Mouse (Mus musculus) hindbrain, embryonic 13.5 days (tissue): ENCODE measurements around the gene Tmem115. TPM values are rescaled to one million over a fixed set of nuclear protein-coding genes. Genes with fewer than 3 reads are reported as not detected.
"Not testable (repeated sequence)": the region's sequence is repeated elsewhere in the genome, so short reads cannot be mapped to it uniquely, and the experiment has no call there.

ENCODE experiments used
- ATAC-seq: fragments of 200-750 bp; cut with Nextera tagmentation; 2 replicates; pipeline ENCODE4 v1.8.0; 2017; ENCODE audit warnings: moderate TSS enrichment; ENCODE audit not compliant: low FRiP score
- H3K27ac ChIP-seq: fragments of 300-500 bp; sonication (generic); 2 replicates; pipeline ENCODE4 v1.5.1; 2015; ENCODE audit warnings: inconsistent platforms, mild to moderate bottlenecking, moderate library complexity
- H3K27me3 ChIP-seq: fragments of 300-500 bp; sonication (generic); 2 replicates; pipeline ENCODE4 v1.6.1; 2015; ENCODE audit warnings: mild to moderate bottlenecking, inconsistent platforms
- H3K36me3 ChIP-seq: fragments of 300-500 bp; sonication (generic); 2 replicates; pipeline ENCODE4 v1.6.1; 2015; ENCODE audit warnings: mild to moderate bottlenecking, inconsistent platforms
- H3K4me1 ChIP-seq: fragments of 300-500 bp; sonication (generic); replicated peaks from 2 replicates; pipeline ENCODE4 v1.6.1; 2015; ENCODE audit warnings: inconsistent platforms
- H3K4me2 ChIP-seq: fragments of 300-500 bp; sonication (generic); 2 replicates; pipeline ENCODE4 v1.6.1; 2015; ENCODE audit warnings: inconsistent platforms, mild to moderate bottlenecking, moderate library complexity
- H3K4me3 ChIP-seq: fragments of 300-500 bp; sonication (generic); 2 replicates; pipeline ENCODE4 v1.5.1; 2015; ENCODE audit warnings: mild to moderate bottlenecking, inconsistent platforms
- H3K9ac ChIP-seq: fragments of 300-500 bp; sonication (generic); 2 replicates; pipeline ENCODE4 v1.6.1; 2015; ENCODE audit warnings: mild to moderate bottlenecking, inconsistent platforms
- H3K9me3 ChIP-seq: fragments of 300-500 bp; sonication (generic); 2 replicates; pipeline ENCODE4 v1.6.1; 2016; ENCODE audit warnings: inconsistent platforms
- WGBS: fragments of 180-500 bp; shearing (Covaris S2); methylation state at CpG from one replicate; pipeline ENCODE4 v1.1.7; 2015; 5-methylcytosine and 5-hydroxymethylcytosine counted together
- polyA plus RNA-seq: library from polyadenylated mRNA; unstranded; fragments of >200 nt; fragmentation: Nextera tagmentation; extraction: Ambion mirVana; gene quantifications from 2 replicates; pipeline ENCODE4 v1.2.1, GENCODE M21; 2015

Gene Tmem115
- polyA plus RNA-seq, 1 experiment from 2014 or later = 44.7 TPM

DNA sequence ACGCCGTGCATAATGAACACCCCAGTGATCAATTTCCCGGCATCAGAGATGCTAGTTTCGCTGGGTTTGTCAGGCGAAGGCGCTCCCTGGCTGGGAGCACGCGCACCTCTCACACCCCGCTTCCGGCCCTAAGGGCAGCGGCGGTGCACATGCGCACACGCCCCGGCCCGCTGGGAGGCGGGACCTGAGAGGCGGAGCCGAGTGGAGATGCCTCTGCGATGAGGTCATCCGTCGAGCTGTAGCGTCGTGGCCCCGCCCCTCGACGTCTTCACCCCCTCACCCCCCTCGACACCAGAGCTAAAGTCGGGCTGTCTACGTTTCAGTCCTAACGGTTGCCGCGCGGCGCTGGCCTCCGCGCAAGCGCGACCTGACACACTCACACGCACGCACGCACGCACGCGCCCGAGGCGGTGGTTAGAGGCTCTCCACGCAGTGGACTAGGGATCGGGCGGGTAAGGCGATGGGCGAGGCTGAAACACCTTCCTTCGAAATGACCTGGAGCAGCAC is 20.6 kb downstream of the Tmem115 start:
- Histone ChIP-seq H3K4me3 (peak overlapping the region; percentile 72), H3K36me3 (peaks cover 24% of the 10 kb centered on the region), H3K9ac (peak overlapping the region; percentile 93), H3K4me2 (peak overlapping the region; percentile 90), H3K9me3 (no peaks in the 10 kb centered on the region), H3K4me1 (peaks cover 50% of the 10 kb centered on the region), H3K27me3 (peaks cover 38% of the 10 kb centered on the region), H3K27ac (peak overlapping the region; percentile 93)
- WGBS = 1% methylated on average over 52 of the region's 53 CpGs
- peak; percentile 93 for ATAC-seq

DNA sequence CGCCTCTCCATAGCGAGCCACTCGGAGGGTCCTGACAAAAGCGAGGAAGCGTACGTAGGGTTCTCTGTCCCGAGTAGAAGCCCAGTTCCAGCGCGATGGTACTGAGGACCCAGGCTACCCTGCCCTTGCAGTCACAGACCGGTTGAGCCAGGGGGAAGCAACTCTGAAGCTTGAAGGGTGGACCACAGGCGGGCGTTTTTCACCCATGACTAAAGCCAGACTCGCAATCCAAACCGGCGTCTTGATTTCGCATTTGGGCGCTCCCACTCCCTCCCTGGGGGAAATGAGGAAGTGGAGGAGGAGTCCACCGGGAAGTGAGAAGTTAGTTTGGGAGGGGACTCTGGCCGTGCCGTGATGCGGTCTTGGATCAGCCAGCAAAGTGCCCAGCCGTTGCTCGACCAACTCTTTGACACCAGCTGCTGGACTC is 21.3 kb downstream of the Tmem115 start:
- WGBS = 0% methylated on average over 23 of the region's 23 CpGs
- H3K9ac ChIP-seq = peak overlapping the region; percentile 93
- H3K4me1 ChIP-seq = peaks cover 50% of the 10 kb centered on the region
- peak; percentile 37 for ATAC-seq
- no peaks in the 10 kb centered on the region for H3K9me3 ChIP-seq
- peaks cover 31% of the 10 kb centered on the region for H3K27me3 ChIP-seq
- peaks cover 31% of the 10 kb centered on the region for H3K36me3 ChIP-seq
- H3K4me3 ChIP-seq = peak overlapping the region; percentile 72
- H3K27ac ChIP-seq = peak overlapping the region; percentile 93
- peak overlapping the region; percentile 90 for H3K4me2 ChIP-seq

DNA sequence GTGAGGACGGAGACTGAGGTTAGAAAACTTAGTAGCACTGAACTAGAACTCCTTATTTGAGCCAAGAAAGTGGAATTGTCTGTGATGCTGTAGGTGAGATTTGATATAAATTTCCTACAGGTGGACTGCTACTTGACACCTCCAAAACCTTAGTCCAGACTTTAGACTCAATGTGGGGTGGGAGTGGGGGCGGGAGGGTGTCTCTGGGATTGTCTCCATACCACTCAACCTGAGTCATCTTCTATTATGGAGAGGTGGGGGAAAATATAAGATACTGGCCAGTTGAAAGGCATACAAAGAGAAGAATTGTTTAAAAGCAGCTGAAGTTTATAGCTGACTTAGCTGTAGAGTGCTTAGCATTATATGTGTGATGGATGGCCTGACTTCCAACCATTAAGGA is 22.0 kb downstream of the Tmem115 start:
- peaks cover 50% of the 10 kb centered on the region for H3K4me1 ChIP-seq
- peak overlapping the region; percentile 90 for H3K4me2 ChIP-seq
- no peak overlapping the region for H3K27ac ChIP-seq
- H3K4me3 ChIP-seq = peak overlapping the region; percentile 72
- peaks cover 24% of the 10 kb centered on the region for H3K27me3 ChIP-seq
- no peak for ATAC-seq
- WGBS = 47% methylated on average over 2 of the region's 2 CpGs
- H3K9me3 ChIP-seq = no peaks in the 10 kb centered on the region
- H3K9ac ChIP-seq = peak overlapping the region; percentile 93
- H3K36me3 ChIP-seq = peaks cover 37% of the 10 kb centered on the region

DNA sequence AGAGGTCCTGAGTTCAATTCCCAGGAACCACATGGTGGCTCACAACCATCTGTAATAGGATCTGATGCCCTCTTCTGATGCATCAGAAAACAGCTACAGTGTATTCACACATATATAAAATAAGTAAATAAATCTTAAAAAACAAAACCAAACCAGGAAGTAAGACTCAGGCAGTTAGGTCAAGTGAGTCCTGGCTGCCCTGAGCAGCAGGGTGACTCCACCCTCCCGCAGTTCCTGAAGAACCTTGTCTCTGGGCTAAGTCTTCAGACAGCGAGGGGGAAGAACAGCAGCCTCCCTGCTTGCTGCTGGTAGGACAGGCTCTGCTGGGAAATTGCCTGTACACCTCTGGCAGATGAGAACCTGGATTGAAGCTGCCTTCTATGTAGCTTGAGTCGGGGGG is 22.6 kb downstream of the Tmem115 start:
- Histone ChIP-seq H3K9me3 (no peaks in the 10 kb centered on the region), H3K9ac (peak overlapping the region; percentile 53; the same call in 1 of the 2 replicates), H3K36me3 (peaks cover 43% of the 10 kb centered on the region), H3K27me3 (peaks cover 18% of the 10 kb centered on the region), H3K4me2 (peak overlapping the region; percentile 90), H3K4me3 (peak overlapping the region; percentile 72; the same call in 1 of the 2 replicates), H3K27ac (no peak overlapping the region), H3K4me1 (peaks cover 43% of the 10 kb centered on the region)
- WGBS = 77% methylated on average over 3 of the region's 3 CpGs
- ATAC-seq = no peak

DNA sequence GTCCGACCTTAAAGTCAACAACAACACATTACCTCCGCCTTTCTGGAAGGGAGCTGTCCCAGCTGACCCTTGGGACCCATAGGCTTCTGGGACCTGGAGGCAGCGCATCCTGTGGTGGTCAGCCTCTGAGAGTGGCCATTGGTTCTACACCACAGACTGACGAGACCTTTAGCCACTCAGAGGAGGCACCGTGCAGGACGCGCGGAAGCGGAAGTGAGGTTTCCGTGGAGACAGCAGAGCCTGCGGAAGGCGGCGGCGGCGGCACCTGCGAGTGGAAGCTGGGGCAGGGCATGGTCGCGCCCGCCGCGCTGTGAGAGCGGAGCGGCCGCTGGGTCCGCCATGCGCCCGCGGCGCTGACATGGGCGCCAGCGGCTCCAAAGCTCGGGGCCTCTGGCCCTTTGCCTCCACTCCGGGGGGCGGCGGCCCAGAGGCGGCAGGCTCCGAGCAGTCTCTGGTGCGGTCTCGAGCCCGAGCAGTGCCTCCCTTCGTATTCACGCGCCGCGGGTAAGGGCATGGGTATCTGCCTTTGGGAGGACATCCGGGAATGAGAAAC is 29.4 kb downstream of the Tmem115 start, which contains the start of gene Tusc2:
Gene Tusc2 (plus strand): TSS at position 227 of the 553 bp plus-strand sequence.
- Histone ChIP-seq H3K36me3 (peaks cover 63% of the 10 kb centered on the region), H3K9ac (peak within 1 kb of the TSS; percentile 92), H3K27ac (peak within 1 kb of the TSS; percentile 84), H3K4me1 (peaks cover 38% of the 10 kb centered on the region), H3K9me3 (no peaks in the 10 kb centered on the region), H3K27me3 (no peaks in the 10 kb centered on the region), H3K4me2 (peak within 1 kb of the TSS; percentile 89), H3K4me3 (peak within 1 kb of the TSS; percentile 97)
- under 1% methylated on average over 46 of the region's 46 CpGs for WGBS
- ATAC-seq = peak; percentile 95

DNA sequence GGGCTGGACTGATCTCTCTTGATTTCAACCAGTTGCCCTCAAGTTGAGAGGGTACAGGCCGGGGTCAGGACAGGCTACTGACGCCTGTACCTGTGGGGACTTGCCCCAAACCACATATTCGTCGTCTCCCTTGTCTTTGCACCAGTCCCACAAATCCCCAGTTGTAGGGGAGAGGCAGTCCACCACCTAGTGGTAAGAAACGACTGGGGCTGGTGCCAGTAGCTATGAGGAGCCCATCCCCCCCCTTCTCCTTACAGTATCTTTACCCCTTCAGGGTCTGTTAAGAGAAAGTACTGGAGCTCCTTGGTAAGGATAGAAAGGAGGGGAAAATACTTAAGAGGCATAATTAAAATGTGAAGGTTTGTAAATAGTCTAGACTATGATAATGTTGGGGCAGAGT is 31.8 kb downstream of the Tmem115 start:
- ATAC-seq = not testable (repeated sequence)

DNA sequence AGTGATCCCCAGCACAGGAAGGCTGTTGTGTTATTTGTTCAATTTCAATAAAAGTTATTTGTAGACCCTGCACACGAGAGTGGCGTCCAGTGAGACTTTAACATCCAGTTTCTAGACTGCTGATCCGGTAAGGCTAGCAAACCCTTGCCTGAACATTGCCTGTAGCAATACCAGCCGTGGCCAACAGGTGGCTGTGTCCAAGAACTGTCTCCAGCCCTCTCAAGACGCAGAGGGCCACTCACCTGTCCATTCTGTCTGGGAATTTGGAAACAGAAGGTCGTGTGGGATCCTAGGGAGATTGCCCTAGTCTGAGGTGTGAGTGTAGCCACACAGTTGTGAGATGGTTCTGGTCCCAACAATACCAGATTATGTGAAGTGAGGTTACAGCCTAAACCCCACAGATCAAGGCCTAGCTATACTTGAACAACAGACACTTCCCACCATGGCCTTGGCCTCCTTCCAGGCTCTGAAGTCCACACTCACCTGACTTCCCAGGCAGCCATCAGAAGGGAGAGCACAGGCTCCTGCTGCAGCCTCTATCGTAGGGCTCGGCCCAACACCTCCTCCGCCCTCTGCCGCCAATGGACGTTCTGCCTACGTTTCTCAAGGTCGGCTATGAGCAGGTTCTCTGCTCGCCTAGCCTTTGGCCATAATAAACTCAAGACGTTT is 32.4 kb downstream of the Tmem115 start:
- no peak overlapping the region for H3K4me3 ChIP-seq
- no peak overlapping the region for H3K4me2 ChIP-seq
- peaks cover 40% of the 10 kb centered on the region for H3K36me3 ChIP-seq
- ATAC-seq = no peak
- H3K9ac ChIP-seq = no peak overlapping the region
- H3K27ac ChIP-seq = peak overlapping the region; percentile 49; the same call in 1 of the 2 replicates
- H3K27me3 ChIP-seq = no peaks in the 10 kb centered on the region
- whole genome bisulfite sequencing = 62% methylated on average over 15 of the region's 15 CpGs
- H3K9me3 ChIP-seq = no peaks in the 10 kb centered on the region
- peaks cover 58% of the 10 kb centered on the region for H3K4me1 ChIP-seq

More for the DNA sequence above, 31.8 kb downstream of the Tmem115 start:
- Histone ChIP-seq H3K4me1 (peaks cover 52% of the 10 kb centered on the region), H3K36me3 (peaks cover 40% of the 10 kb centered on the region)
- H3K27me3 ChIP-seq, H3K9ac ChIP-seq, H3K9me3 ChIP-seq, H3K4me3 ChIP-seq, H3K27ac ChIP-seq, H3K4me2 ChIP-seq: not testable (repeated sequence)
- WGBS = 51% methylated on average over 5 of the region's 5 CpGs

DNA sequence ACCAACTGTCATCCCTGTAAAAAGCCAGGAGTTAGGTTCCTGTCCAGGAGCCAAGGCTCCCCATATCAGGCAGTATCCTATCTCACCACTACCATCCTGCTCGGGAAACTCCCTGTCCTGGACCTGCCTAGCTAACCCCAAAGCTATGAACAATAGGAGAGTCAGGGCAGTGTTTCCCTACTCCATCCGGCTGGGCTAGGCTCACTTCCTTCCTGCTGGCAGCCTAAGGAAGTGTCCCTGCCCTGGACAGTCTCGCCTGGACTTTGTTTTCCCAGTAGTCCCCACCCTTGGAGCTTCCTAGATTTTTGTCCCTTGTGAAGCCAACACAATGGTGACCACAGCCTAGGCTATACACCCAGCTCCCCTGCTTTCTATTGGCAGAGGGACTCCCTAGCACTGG is 33.1 kb downstream of the Tmem115 start:
- H3K9ac ChIP-seq = 0 out of 2 replicates have a peak overlapping the region, but pooled peaks have one; percentile 94
- peaks cover 65% of the 10 kb centered on the region for H3K4me1 ChIP-seq
- peaks cover 40% of the 10 kb centered on the region for H3K36me3 ChIP-seq
- no peaks in the 10 kb centered on the region for H3K27me3 ChIP-seq
- ATAC-seq = no peak
- H3K4me2 ChIP-seq = peak overlapping the region; percentile 93; the same call in 1 of the 2 replicates
- no peak overlapping the region for H3K4me3 ChIP-seq
- peak overlapping the region; percentile 85; the same call in 1 of the 2 replicates for H3K27ac ChIP-seq
- no peaks in the 10 kb centered on the region for H3K9me3 ChIP-seq
- WGBS = 64% methylated on average over 3 of the region's 3 CpGs

DNA sequence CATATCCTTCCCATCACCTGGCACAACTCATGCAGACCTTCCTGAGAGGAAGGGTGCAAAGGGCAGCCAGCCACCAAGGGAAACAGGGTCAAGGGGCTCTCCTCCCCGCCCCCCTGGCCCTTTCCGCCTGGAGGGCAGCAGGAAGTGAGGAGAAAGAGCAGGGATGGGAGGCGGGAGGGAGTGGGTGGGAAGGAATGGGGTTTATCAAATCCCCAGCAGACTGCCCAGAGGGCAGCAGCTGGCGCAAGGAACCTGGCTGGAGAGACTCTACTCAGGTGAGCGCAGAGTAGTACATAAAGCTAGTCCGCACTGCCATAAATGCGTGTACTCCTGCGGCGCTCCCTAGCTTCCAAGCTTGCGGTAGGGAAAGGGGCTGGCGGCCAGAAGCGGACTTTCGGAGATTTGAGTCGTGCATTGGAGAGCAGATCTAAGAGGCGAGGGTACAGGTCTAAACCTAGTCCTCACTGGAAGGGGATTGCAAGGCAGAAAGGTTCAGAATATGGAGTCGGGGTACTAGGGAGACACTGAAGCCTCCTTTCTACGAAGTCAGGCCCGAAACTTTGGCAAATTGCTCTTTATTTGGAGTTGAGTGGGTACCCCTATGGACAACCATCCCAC is 34.1 kb downstream of the Tmem115 start, which contains the start of gene Hyal2:
Gene Hyal2 (plus strand): TSS at position 244 of the 618 bp plus-strand sequence.
- ATAC-seq = no peak
- Histone ChIP-seq H3K4me3 (peak within 1 kb of the TSS; percentile 92), H3K27me3 (no peaks in the 10 kb centered on the region), H3K4me2 (peak within 1 kb of the TSS; percentile 93), H3K27ac (peak within 1 kb of the TSS; percentile 85), H3K9ac (peak within 1 kb of the TSS; percentile 94), H3K9me3 (no peaks in the 10 kb centered on the region), H3K36me3 (peaks cover 42% of the 10 kb centered on the region), H3K4me1 (peaks cover 64% of the 10 kb centered on the region)
- WGBS = 7% methylated on average over 18 of the region's 18 CpGs

DNA sequence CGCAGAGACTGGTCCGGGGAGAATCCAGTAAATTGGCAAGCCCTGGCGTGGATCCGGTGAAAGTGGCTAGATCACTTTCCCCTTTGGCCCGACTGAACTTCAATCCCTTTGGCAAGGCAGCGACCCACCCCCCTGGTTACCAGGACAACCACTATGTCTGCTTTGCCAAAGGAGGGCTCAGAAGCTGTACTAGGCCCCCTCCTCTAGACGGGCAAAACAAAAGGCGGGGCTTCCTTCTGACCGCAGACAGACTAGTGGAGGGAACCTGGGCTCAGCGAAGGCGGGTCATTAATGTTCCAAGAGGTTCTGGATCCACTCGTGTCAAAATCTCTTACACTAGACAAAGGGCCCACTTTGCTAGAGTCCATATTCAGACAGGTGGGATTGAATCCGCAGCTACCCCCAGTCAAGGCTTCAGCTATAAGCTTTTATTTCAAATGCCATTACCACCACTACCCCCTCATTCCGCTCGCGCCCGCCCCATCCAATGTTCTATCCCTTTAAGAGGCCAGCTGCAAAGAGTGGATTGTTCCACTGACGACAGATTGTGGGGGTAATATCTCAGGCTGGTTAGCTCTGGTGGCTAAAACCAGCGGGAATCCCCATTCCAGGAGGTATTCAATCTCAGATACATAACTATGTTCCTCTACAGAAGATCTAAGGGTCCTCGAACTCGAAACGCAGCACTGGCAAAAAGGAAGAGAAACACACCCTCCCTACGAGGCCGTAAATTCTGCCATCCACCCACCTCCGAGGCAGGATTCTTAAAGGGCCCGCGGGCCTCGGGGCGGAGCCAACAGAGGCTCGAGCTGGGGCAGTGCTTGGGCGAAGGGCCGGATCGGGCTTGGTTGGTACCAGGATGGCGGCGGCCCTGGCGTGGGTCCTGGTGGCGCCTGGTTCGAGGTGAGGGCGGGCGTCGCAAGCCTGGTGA is 34.9 kb downstream of the Tmem115 start:
- Histone ChIP-seq H3K27me3 (no peaks in the 10 kb centered on the region), H3K27ac (peak overlapping the region; percentile 85), H3K9ac (peak overlapping the region; percentile 94), H3K4me1 (peaks cover 61% of the 10 kb centered on the region), H3K9me3 (no peaks in the 10 kb centered on the region), H3K4me2 (peak overlapping the region; percentile 93), H3K4me3 (peak overlapping the region; percentile 92), H3K36me3 (peaks cover 50% of the 10 kb centered on the region)
- ATAC-seq = peak; percentile 88
- WGBS = under 1% methylated on average over 40 of the region's 41 CpGs

DNA sequence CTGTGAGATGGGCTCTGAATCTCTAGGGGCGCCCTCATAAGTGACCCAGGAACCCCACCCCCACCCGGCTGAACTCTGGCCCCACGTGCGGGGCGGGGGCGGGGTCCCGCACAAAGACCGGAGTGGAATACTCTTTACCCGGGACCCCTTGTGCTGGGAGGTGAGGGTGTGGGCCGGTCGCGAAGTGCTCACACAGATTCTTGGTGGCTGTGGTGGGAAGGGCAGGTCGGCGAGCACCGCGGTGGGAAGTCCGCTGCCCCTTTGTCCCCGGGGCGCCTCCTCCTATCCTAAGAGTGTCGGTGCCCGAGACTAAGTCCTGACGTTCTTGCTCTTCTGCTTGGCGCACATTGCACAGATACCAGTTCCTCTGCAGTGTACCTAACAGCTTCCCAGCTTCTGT is 35.5 kb downstream of the Tmem115 start:
- WGBS = under 1% methylated on average over 23 of the region's 23 CpGs
- peak overlapping the region; percentile 92 for H3K4me3 ChIP-seq
- H3K27me3 ChIP-seq = no peaks in the 10 kb centered on the region
- peaks cover 55% of the 10 kb centered on the region for H3K4me1 ChIP-seq
- peak overlapping the region; percentile 94 for H3K9ac ChIP-seq
- H3K27ac ChIP-seq = peak overlapping the region; percentile 85
- H3K9me3 ChIP-seq = no peaks in the 10 kb centered on the region
- ATAC-seq = peak; percentile 27
- H3K36me3 ChIP-seq = peaks cover 53% of the 10 kb centered on the region
- H3K4me2 ChIP-seq = peak overlapping the region; percentile 93
